In genomic region chr9:35116391-35117381, GRCm38 (mm10) we compare ENCODE assay signal across 8 mouse cellular contexts. TPM values are rescaled to one million over a fixed set of nuclear protein-coding genes. Genes with fewer than 3 reads are reported as not detected.
DNase-seq lines count a peak whose midpoint lies in the region; ATAC-seq lines count a peak whose summit lies in the region.

No protein-coding gene starts in this region.

- H3K27ac ChIP-seq in hindbrain, embryonic 12.5 days: peak overlapping the region; percentile 80
- peak overlapping the region; percentile 82 for H3K27ac ChIP-seq in macrophage

- DNase-seq in T-cell, adult 2 months (ENCODE audit: low spot score): peak; percentile 80
- peak; percentile 84 to 89 for DNase-seq in cerebellum, postnatal 10 days
- peak; percentile 50 to 57 for DNase-seq in frontal cortex, postnatal 14 days (ENCODE audit: low spot score in 2 of 2)
- peak; percentile 45 to 72 for DNase-seq in left cerebral cortex, adult 18-20 months (ENCODE audit: low spot score in 2 of 2)
- peak; percentile 71 for DNase-seq in retina, postnatal 7 days (ENCODE audit: low read depth, low spot score)
- DNase-seq in urinary bladder, adult 18-20 months (ENCODE audit: low spot score in 2 of 2): peak; percentile 77 to 80

- H3K9ac ChIP-seq in hindbrain, embryonic 12.5 days: peak overlapping the region; percentile 78

- no peaks in the 10 kb centered on the region for H3K9me3 ChIP-seq in hindbrain, embryonic 12.5 days (replicated peaks)

- 0% methylated on average over 83 of the region's 84 CpGs for WGBS in hindbrain, embryonic 12.5 days
- WGBS in macrophage (ENCODE audit: missing documents): 1% methylated on average over 70 of the region's 84 CpGs

- peak overlapping the region; percentile 73 for H3K4me3 ChIP-seq in hindbrain, embryonic 12.5 days
- peak overlapping the region; percentile 53 for H3K4me3 ChIP-seq in macrophage (ENCODE audit: inconsistent target)

- H3K36me3 ChIP-seq in hindbrain, embryonic 12.5 days: no peaks in the 10 kb centered on the region
- H3K36me3 ChIP-seq in macrophage (ENCODE audit: inconsistent target): no peaks in the 10 kb centered on the region

- H3K79me2 ChIP-seq in macrophage (ENCODE audit: inconsistent target): peaks cover 38% of the 10 kb centered on the region; the same call in 1 of the 2 replicates

- peak overlapping the region; percentile 80 for H3K4me2 ChIP-seq in hindbrain, embryonic 12.5 days (replicated peaks)

- H3K27me3 ChIP-seq in hindbrain, embryonic 12.5 days: peaks cover 3% of the 10 kb centered on the region; the same call in 1 of the 2 replicates

- ATAC-seq in hindbrain, embryonic 12.5 days (ENCODE audit: low FRiP score): peak; percentile 94

- peaks cover 31% of the 10 kb centered on the region for H3K4me1 ChIP-seq in hindbrain, embryonic 12.5 days

RNA-seq across cellular contexts. Expression of gene St3gal4, which starts 2.4 kb away (rescaled TPM):
- polyA plus RNA-seq in hindbrain, embryonic 12.5 days (2016; fragmentation: Nextera tagmentation; extraction: Ambion mirVana): 15.6 and 18.5 TPM in 2 replicates
- total RNA-seq in left cerebral cortex, adult 18-20 months (2021): 10 to 100 TPM; 26.7 to 29.7 TPM
- 10 to 100 TPM in 22 of 26 experiments, 1 to 10 TPM in 4; 3.8 to 56.8 (median 20.0) TPM for total RNA-seq in macrophage (2018; cell fraction: chromatin; rRNA removed)
- total RNA-seq in macrophage (2018; cell fraction: cytosol; rRNA removed): 10 to 100 TPM; 11.2 to 20.6 (median 15.4) TPM
- 10 to 100 TPM in 21 of 26 experiments, 1 to 10 TPM in 5; 6.4 to 36.2 (median 15.8) TPM for total RNA-seq in macrophage (2018; cell fraction: nucleus; rRNA removed)
- polyA plus RNA-seq in macrophage (2018): 15.5 to 19.7 TPM (median 16.0 TPM) in 3 replicates

RNA-seq across cellular contexts. Expression of gene Dcps, which starts 59.2 kb away (rescaled TPM):
- polyA plus RNA-seq in hindbrain, embryonic 12.5 days (2016; fragmentation: Nextera tagmentation; extraction: Ambion mirVana): 73.1 and 73.8 TPM in 2 replicates
- 10 to 100 TPM; 14.7 to 18.6 TPM for total RNA-seq in left cerebral cortex, adult 18-20 months (2021)
- 10 to 100 TPM in 8 of 26 experiments, 1 to 10 TPM in 18; 1.2 to 21.5 (median 6.3) TPM for total RNA-seq in macrophage (2018; cell fraction: chromatin; rRNA removed)
- total RNA-seq in macrophage (2018; cell fraction: cytosol; rRNA removed): 10 to 100 TPM; 12.9 to 22.9 (median 16.9) TPM
- total RNA-seq in macrophage (2018; cell fraction: nucleus; rRNA removed): 10 to 100 TPM in 4 of 26 experiments, 1 to 10 TPM in 22; 2.8 to 17.1 (median 7.0) TPM
- 19.9 to 24.5 TPM (median 20.4 TPM) in 3 replicates for polyA plus RNA-seq in macrophage (2018)

Comparison
In these comparisons a context has a peak if more than half of its experiments do, and no peak if none do; other contexts are left out.
1. Peak in every context shown above with its lines: DNase-seq, ATAC-seq, H3K4me3 ChIP-seq and H3K27ac ChIP-seq.